Mouse (Mus musculus): ENCODE measurements around the gene Pum1.

The Pum1 gene

DNA sequence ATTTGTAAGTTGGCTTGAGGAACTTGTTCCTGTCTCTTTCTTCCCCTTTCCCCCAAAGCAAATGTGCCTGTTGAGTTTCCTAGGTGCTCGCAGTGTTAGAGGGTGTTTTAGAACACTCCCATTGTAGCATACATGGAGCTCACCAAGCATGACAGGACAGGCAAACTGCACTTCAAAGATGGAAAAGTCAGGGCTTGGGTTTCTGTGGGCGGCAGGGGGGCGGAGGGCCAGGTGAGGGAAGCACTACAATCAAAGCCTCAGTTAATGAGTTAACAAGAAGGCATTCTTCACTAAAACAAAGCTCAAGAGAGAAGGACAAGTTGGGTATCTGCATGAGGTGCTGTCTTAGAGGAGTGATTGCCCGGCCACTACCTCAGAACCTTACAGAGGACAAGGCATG is 56.2 kb downstream of the Pum1 start:
- no peak for DNase-seq (ENCODE audit: inconsistent age in 2 of 2, low spot score in 1 of 2)

DNA sequence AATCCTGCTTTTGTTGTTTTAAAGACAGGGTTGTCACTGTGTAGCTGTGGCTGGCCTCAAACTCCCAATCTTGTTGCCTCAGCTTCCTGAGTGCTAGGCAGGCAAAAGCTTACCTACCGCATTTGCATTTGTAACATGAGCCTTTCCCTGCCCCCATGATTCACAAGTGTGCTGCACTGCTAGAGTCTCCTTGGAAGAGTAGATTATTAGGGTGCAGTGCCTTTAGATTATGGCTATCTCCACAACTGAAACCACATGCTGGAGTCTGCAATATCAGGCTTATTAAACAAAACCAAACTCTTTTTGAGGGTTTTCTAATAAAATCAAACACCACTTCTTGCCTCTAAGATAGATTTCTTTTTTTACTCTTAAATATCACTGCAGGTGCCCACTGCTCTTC is 59.5 kb downstream of the Pum1 start:
- DNase-seq (ENCODE audit: inconsistent age in 2 of 2, low spot score in 1 of 2): no peak

DNA sequence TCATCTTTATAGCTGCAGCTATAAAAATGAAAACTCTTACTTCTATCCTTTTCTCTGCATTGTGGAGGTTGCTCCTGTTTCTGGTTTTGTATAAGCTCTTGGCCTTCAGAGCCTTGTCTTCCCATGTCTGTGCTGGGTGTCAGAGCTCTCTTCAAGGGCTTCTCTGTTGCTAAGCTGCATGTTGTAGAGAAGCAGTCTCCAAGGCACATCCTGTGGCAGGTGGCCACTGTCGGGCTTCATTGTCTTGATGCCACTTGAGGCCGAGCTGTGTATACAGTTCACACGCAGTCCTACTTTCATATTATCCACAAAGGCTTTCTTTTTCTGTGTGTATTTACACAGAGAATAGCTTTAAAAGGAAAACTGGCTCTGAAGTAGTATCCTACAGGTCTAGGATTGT is 63.0 kb downstream of the Pum1 start:
- peak in 1 of 2 experiments; percentile 23 for DNase-seq (ENCODE audit: inconsistent age in 2 of 2, low spot score in 1 of 2)

DNA sequence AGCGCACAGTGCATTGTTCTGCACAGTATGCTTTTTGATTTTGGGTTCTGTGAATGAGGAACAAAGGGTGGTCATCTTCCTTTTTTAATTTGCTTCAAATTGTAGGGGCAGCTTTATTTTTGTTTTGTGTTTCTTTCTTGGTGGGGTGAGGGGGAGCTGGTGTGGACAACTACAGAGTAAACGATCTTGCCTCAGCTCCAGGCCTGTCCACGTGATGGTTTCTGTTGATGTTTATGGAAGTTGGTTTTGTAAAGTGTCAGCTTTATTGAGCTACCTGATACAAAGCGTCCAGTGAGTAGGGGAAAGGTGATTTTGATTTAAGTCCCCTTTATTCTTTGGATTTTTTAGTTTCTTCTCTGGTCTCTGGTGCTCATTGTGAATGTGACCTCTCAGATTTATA is 72.8 kb downstream of the Pum1 start:
- no peak for DNase-seq (ENCODE audit: inconsistent age in 2 of 2, low spot score in 1 of 2)

DNA sequence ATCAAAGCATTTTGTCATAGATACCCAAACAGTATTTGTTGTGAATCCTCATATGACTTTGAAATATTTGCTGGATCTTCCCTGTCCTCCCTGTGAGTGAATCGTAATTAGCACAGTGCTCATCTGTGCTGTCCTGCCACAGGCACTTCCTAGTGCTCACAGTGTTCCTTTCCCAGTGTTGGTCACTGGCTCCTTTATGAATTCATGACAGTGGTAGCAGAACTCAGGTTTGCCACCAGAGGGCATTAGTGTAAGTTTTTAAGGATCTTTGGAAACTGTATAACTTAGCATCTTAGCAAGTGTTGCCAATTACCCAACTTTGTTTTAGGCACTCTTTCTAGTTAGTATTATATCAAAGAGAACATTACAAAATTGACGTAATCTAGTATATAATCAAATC is 75.4 kb downstream of the Pum1 start:
- peak; percentile 53 to 83 for DNase-seq (ENCODE audit: inconsistent age in 2 of 2, low spot score in 1 of 2)

DNA sequence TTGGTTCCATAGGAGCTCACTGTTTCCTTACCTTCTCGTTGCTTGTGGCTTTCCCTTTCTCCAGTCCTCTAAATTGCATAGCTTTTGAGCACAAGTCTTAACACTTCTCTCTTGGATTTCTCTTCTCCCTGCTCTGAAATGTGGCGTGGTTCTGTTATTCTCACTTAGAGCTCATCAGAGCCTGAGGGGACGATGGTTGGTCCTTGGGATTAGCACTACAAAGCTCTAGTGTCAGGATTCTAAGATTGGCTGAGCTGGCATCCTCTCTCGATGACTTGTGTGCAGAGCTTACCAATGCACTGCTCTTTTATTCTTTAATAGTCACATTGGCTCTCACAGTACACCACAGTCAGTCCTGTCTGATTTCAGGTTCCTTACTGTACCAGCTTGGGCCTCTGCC is 80.9 kb downstream of the Pum1 start:
- DNase-seq (ENCODE audit: inconsistent age in 2 of 2, low spot score in 1 of 2): no peak

DNA sequence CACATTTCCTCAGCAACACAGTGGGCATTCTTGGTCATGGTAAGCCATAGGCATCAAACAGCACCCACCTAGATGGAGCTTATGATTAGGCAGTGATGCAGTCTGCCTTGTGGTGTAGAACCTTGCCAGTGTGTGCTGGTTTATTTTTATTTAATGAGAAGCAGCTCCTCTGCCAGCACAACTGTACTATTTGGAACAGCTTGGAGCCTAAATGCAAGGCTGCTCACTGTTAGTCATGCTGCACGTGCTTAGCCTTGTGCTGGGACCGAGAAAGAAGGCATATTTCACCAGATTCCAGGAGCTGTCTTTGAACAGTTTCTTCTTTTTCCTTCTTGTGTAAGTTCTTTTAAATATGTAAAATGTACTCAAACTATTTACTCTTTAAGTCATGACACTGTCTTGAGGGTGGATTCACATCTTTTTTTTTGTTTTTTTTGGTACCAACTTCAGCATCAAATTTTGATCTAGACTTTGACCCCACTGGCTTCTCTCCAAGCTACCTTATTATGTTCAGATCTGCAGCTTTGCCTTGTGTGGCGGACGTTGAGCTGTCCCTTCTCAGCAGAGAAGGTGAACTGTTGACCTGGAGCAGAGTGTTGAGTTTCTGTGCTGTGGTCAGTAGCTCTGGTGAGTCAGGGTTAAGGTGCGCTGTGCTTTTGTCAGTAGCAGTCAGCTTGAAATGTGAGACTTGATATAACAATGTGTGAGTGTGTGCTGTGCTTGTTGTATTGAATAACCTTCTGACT is 82.6 kb downstream of the Pum1 start:
- peak; percentile 80 to 90 for DNase-seq (ENCODE audit: inconsistent age in 2 of 2, low spot score in 1 of 2)

DNA sequence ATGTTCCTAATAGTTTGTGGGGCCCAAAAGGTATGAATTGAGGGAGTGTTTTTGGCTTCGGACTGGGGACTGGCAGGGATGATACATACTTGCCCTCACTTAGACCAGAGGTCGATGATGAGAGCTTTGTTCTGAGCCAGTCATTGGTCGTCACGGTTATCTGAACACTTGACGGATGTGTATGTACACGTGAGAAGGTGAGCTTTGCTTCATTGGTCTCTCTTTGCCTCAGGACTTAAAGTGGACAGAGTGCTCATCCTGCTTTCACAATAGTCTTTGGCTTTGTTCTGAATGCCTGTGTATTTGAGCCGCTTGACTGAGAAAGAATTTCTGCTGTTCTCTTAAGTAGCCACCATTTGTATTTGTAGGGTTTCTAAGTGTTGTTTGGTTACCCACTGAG is 86.4 kb downstream of the Pum1 start:
- no peak for DNase-seq (ENCODE audit: inconsistent age in 2 of 2, low spot score in 1 of 2)

DNA sequence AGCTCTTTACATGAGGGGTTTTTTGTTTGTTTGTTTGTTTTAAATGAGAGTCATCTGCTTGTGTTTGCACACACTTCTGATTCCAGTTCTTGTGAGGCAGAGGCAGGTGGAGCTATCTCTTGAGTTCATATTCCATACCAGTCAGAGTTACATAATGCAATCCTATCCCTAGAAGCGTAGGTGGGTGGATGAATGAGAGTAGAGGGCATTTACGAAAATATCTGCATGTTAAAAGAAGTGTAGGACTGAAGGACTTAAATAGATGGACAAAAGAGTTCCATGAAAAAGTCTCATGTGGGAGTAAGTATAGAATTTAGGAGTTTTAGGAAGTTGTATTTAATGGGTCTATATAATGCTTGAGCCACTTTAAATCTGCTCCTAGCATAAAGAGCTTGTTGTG is 88.8 kb downstream of the Pum1 start:
- no peak for DNase-seq (ENCODE audit: inconsistent age in 2 of 2, low spot score in 1 of 2)

DNA sequence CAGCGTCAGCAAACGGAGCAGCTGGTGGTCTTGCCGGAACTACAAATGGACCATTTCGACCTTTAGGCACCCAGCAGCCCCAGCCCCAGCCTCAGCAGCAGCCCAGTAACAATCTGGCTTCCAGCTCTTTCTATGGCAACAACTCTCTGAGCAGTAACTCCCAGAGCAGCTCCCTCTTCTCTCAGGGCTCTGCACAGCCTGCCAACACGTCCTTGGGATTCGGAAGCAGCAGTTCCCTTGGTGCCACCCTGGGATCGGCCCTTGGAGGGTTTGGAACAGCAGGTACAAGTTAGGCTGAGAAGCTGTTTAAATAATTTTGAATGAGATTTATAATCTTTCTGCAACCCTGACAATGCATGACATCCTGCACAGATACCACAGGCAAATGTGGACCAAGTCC is 89.5 kb downstream of the Pum1 start:
- peak; percentile 38 to 67 for DNase-seq (ENCODE audit: inconsistent age in 2 of 2, low spot score in 1 of 2)

DNA sequence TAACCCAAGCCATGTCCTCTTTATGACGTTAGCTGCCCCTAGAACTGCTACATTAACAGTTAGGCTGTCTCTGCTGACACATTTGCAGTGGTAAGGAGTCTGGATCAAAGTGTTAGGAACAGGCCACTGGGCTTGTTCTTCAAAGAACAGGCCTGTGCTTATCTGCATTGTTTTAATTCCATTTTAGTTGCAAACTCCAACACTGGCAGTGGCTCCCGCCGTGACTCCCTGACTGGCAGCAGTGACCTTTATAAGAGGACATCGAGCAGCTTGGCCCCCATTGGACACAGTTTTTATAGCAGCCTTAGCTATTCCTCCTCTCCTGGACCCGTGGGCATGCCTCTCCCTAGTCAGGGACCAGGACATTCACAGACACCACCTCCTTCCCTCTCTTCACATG is 90.6 kb downstream of the Pum1 start:
- DNase-seq (ENCODE audit: inconsistent age in 2 of 2, low spot score in 1 of 2): peak; percentile 51 to 68

DNA sequence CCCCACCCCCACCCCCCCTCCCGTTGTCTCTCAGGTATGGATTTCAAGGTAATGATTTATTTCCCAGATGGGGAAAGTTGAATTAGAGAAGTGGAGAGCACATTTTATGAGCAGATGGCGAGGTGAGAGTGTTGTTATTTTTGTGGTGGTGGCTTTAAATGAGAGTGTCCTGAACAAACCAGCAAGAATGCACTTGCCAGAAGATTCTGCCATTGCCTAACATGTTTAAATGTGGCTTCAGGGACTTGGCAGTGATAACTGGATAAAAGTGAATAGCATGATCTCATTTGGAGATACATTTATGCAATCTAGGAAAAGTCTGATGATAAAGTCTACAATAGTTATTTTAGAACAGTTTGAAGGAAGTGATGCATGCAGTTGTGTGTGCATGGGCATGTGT is 91.7 kb downstream of the Pum1 start:
- peak in 1 of 2 experiments; percentile 54 for DNase-seq (ENCODE audit: inconsistent age in 2 of 2, low spot score in 1 of 2)

DNA sequence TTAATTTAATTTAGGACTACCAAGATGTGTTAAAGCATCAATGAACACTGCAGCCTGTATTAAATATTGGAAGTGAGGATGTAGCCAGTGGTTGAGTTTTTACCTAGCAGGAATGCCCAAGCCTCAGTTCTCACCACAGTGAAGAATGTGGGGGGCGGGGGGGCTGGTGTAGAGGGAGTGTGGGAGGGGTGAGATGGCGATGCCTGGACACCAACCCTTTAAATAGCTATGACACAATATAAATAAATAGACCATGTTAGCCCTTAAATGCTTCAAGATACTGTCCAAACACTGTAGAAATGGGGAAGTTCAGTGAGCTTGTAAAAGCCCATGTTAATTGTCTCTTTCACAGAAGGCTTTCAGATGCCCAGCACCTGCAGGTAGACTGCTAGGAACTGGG is 96.8 kb downstream of the Pum1 start:
- no peak for DNase-seq (ENCODE audit: inconsistent age in 2 of 2, low spot score in 1 of 2)

DNA sequence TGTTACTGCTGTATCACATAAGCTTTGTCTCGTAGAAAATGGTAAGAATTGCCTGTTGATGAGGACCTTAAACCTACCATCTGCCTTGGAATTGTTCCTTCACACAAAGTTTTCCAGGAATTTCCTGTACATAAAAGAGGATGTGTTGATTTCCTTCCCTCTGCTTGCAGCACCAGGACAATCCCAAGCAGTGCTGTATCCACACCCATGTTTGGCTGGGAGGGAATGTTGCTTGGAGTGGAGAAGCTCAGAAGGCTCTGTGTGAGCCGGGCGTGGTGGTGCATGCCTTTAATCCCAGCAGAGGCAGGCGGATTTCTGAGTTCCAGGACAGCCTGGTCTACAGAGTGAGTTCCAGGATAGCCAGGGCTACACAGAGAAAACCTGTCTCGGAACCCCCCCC is 98.7 kb downstream of the Pum1 start:
- DNase-seq (ENCODE audit: inconsistent age in 2 of 2, low spot score in 1 of 2): no peak

DNA sequence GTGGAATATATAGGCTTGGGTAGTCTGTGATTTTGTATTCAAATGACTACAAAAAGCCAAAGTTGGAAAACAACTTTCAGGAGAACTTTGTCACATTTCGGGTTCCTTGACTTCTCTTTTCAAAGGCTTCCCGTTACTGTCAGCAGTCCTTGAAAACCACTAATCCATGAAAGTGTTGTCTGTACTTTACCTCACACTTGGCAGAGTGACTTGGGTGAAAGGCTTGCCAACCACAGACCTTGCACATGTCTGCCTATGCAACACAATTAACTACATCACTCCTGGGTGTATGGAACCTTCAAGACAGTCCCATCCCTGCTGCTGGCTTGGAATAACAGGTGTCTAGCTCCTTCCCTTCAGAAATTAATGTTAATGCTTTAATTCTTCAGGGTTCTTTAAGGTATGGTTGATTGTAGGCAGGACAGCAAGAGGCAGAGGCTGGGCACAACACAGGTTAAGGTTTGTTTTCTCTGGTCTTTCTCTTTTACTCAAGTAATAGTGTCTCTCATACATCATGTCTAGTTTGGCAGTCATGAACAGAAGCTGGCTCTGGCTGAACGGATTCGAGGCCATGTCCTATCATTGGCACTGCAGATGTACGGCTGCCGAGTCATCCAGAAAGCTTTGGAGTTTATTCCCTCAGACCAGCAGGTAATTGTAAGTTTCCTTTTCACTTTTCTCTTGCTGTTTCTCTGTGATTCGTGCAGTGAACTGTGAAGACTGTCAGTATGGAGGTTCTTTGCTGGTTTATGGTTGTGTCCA is 102.5 kb downstream of the Pum1 start:
- DNase-seq (ENCODE audit: inconsistent age in 2 of 2, low spot score in 1 of 2): peak; percentile 55 to 83

DNA sequence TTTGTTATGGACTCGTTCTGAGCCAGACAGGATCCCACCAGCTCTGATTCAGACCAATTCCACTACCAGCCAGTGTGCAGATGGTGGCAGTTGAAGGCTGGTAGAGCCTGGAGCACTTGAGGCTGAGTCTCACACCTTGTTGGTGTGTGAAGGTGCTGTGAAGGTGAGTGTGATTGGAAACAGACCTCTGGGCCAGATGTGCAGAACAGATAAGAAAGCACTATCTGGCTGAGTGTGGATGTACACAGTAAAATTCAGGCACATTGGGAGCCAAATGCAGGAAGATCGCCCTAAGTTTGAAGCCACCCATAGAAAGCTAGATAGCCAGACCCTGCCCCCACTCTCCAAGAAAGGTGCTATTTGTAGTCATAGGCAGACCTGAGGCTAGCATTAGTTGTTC is 103.3 kb downstream of the Pum1 start:
- no peak for DNase-seq (ENCODE audit: inconsistent age in 2 of 2, low spot score in 1 of 2)

DNA sequence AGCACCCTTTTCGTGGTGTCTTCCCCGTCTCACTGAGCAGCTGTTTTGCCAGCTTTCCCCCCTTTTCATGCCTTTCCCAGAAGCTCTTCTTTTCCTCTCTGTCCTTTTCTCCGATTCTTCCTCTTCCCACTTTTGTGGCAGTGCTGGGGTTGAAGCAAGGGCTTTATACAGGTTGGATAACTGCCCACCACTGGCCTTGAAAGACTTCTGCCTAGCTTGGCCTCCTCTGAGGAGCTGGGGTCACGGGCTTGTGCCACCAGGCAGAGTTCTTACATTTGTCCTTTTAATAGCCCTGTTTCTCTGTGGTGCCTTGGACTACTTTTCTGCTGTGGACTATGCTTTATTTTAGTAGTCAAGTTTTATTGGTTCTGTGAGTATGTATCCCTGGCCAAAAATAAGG is 103.8 kb downstream of the Pum1 start:
- peak; percentile 56 to 84 for DNase-seq (ENCODE audit: inconsistent age in 2 of 2, low spot score in 1 of 2)

DNA sequence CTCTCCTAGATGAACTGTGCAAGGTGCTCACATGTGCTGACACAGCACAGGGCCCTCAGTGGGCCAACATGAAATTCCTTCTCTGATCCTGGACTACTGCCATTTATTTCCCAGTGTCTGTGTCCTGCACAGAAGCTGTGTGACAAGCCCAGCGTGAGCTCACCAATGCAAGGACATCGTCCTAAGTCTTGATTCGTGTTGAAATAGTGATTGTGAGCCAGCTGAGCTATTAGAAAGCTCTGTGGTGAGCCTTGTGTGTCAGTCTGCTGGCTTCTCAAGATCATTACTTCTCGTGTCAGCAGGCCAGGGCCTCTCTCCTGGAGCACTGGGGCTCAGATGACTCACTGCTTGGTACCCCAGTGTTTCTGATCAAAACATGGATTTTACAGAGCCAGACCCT is 110.8 kb downstream of the Pum1 start:
- peak; percentile 35 to 82 for DNase-seq (ENCODE audit: inconsistent age in 2 of 2, low spot score in 1 of 2)

DNA sequence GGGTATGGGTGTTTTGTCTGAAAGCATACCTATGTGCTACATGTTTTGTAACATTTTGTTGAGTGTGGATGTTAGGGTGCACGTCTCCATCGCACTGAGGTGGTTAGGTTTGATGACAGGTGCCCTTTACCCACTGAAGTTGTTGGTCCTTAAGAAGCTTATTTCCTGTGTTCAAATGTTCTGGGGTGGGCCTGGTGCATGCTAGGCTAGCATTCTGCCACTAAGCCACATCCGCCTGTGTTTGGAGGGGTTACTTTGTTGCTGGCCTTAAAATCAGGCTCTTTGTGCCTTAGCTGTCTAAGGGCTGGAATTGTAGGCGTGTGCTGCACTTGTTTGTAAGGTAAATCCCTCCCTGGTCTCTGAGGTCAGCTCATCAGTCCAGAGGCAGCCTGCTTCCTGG is 111.7 kb downstream of the Pum1 start:
- no peak for DNase-seq (ENCODE audit: inconsistent age in 2 of 2, low spot score in 1 of 2)

DNA sequence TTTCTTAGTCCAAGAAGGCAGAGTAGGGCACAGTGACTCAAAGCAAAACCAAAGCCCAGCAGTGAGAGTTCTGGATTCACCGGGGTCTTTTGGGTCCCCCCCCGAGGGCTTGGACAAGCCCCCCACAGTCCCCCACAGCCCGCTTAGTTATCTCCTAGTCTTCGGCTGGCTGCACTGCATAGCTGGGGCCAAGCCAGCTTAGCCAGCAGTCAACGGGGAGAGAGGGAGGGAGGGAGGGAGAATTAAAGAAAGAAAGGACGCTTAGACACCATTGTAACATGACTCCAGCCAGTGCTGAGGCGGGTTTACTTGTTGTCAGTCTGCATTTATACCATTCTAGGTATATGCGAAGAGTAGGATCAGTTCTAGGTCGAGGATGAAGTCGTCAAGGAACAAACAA is 114.5 kb downstream of the Pum1 start:
- DNase-seq (ENCODE audit: inconsistent age in 2 of 2, low spot score in 1 of 2): no peak

DNA sequence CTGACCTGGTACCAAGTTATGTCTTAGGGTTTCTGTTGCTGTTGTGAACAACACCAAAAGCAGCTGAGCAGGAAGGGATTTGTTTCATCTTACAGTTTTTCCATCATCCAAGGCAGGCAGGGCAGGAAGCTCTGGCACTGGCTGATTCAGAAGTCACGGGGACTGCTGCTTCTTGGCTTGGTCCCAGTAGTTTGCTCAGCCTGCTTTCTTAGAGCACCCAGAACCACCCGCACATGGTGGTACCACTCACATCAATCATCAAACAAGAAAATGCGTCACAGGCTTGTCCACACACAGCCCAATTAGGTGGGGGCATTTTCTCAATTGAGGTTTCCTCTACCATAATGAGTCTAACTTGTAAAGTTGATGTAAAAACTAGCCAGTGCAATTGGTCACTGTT is 115.9 kb downstream of the Pum1 start:
- peak; percentile 66 to 71 for DNase-seq (ENCODE audit: inconsistent age in 2 of 2, low spot score in 1 of 2)

DNA sequence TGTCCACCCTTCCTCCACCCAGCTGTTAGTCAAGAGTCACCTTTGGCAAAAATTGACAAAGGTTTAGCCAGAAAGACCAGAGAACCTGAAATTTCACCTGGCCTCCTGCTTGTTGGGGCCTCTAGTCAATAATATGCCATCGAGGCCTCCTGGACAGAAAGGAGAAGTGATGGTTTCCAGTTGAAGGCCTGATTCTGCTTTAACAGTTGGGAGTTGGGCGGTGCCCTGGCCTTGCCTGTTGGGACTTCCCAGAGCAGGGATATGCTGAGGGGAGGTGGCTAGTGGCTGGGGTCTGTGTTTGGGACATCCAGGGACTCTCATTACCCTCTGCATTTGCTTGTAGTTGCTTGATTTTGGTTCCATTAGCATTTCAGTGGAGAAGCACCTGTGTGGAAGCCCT is 119.4 kb downstream of the Pum1 start:
- no peak for DNase-seq (ENCODE audit: inconsistent age in 2 of 2, low spot score in 1 of 2)

DNA sequence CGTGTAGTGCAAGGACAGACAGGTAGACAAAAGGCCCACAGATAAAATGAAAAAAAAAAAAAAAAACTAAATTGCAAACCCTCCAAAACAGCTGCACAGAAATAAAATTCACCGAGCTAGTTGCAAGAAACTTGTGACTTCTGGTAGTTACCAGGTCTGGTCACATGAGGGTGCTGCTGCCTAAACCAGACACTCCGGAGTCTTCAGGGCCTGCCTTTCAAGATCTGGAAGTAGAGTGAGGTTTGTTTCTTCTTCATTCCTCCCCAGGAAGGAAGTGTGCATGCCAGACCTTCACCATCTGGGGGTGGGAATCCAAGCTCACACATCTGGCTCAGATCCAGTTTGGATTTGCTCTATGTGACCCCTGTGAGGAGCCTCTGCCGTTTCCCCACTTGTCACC is 121.6 kb downstream of the Pum1 start:
- DNase-seq (ENCODE audit: inconsistent age in 2 of 2, low spot score in 1 of 2): peak in 1 of 2 experiments; percentile 77

Measured in adrenal gland, adult (tissue).